Mouse (Mus musculus): ENCODE measurements at regions not wholly inside any gene's neighbourhood (a gene's known extent, or its start where the extent isn't known, plus 50 kb on each side); places are given as distances from the start of the nearest gene placed in this dataset.

DNA sequence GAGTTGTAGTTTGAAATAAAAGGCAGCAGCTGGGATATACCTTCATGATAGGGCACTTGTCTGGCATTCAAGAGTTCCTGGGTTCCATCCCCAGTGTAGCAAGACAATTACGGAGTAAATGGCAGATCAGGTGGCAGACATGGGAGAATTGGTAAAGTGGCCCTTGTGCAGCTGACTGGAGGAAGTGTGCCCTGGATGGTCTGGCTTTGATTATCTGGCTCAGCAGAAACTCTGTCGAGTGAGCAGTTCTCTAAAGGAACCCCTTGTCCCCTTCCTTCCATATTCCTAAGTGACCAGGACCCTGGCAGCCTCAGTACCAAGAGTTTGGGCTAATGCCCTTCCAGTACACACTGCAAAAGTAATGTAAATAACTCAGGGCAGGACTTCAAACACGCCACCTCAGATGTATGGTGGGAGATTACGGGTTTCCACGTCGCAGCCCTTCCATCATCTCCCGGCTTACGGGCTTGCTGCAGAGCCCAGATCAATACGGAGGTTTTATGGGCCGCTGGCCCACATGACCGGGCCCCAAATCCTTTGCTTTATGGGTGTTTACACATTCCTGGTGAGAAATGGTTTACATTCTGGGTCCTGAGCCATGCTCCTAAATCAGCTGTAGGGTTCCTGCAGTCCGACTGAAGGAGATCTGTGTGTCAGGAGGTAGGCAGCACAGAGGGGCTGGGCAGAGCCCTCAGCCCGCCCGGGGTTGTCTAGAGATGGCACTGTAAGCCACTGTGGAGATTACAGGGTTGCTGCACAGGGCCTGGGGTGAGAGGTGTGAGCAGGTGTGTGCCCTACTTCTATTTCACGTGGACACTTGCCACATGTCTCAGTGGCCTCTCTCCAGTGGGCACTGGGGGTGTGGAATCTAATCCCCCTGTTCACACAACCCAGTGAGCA, 50.4 kb upstream of the Hand1 start:
- Histone ChIP-seq H3K4me2 (ENCODE audit: low read depth) (no peak overlapping the region), H3K36me3 (ENCODE audit: control insufficient read depth, insufficient read depth) (no peaks in the 10 kb centered on the region), H3K79me2 (ENCODE audit: control insufficient read depth, insufficient read depth) (no peaks in the 10 kb centered on the region), H3K27me3 (ENCODE audit: control insufficient read depth, insufficient read depth, insufficient read length) (no peaks in the 10 kb centered on the region), H3K4me3 (no peak overlapping the region), H3ac (ENCODE audit: control insufficient read depth, insufficient read length) (no peak overlapping the region)
- TF ChIP-seq MYOD1 (IDR thresholded peaks at IDR 0.05; ENCODE audit: control insufficient read depth in 1 of 3, insufficient read length in 2 of 3, low read depth in 2 of 3) (no peak), CEBPB (IDR thresholded peaks at IDR 0.05; ENCODE audit: insufficient read depth, poor library complexity, severe bottlenecking) (no peak), E2F4 (IDR thresholded peaks at IDR 0.05; ENCODE audit: insufficient read depth) (no peak), TCF12 (IDR thresholded peaks at IDR 0.05; ENCODE audit: insufficient read depth, poor library complexity, severe bottlenecking) (no peak), REST (IDR thresholded peaks at IDR 0.05; ENCODE audit: insufficient read depth, insufficient read length) (no peak), TCF3 (IDR thresholded peaks at IDR 0.05; ENCODE audit: insufficient read length, low read depth) (no peak), MYOG (IDR thresholded peaks at IDR 0.05; ENCODE audit: control insufficient read depth in 1 of 3, insufficient read depth in 1 of 3, insufficient read length in 2 of 3, low read depth in 2 of 3) (no peak), SRF (IDR thresholded peaks at IDR 0.05; ENCODE audit: control insufficient read depth, insufficient read length, low read depth) (no peak), POLR2AphosphoS2 (IDR thresholded peaks at IDR 0.05; ENCODE audit: insufficient read length, low read depth) (no peak), POLR2A (IDR thresholded peaks at IDR 0.05; ENCODE audit: insufficient read length, low read depth) (no peak), USF1 (IDR thresholded peaks at IDR 0.05; ENCODE audit: low read depth) (no peak), MAX (IDR thresholded peaks at IDR 0.05; ENCODE audit: low read depth) (no peak)
